Mouse (Mus musculus) heart, embryonic 10.5 days (tissue): ENCODE measurements around the gene Cox8c. TPM values are rescaled to one million over a fixed set of nuclear protein-coding genes. Genes with fewer than 3 reads are reported as not detected.

ENCODE experiments used
- DNase-seq: peaks from one replicate; pipeline ENCODE4 v3.0.0-alpha.2; 2017; ENCODE audit warnings: low spot score
- H3K27ac ChIP-seq: fragments of 300-500 bp; sonication (generic); 2 replicates; pipeline ENCODE4 v1.5.1; 2016; ENCODE audit warnings: mild to moderate bottlenecking
- H3K27me3 ChIP-seq: fragments of 300-500 bp; sonication (generic); 2 replicates; pipeline ENCODE4 v1.6.1; 2016; ENCODE audit warnings: mild to moderate bottlenecking; ENCODE audit not compliant: poor library complexity, insufficient read depth, severe bottlenecking
- H3K36me3 ChIP-seq: fragments of 300-500 bp; sonication (generic); 2 replicates; pipeline ENCODE4 v1.6.1; 2016; ENCODE audit warnings: mild to moderate bottlenecking, moderate library complexity
- H3K4me1 ChIP-seq: fragments of 300-500 bp; sonication (generic); 2 replicates; pipeline ENCODE4 v1.6.1; 2016; ENCODE audit warnings: mild to moderate bottlenecking
- H3K4me3 ChIP-seq: fragments of 300-500 bp; sonication (generic); 2 replicates; pipeline ENCODE4 v1.5.1; 2016; ENCODE audit warnings: mild to moderate bottlenecking, moderate library complexity
- H3K9me3 ChIP-seq: fragments of 300-500 bp; sonication (generic); 2 replicates; pipeline ENCODE4 v1.6.1; 2016; ENCODE audit warnings: mild to moderate bottlenecking, moderate library complexity
- WGBS: fragments of 180-500 bp; shearing (Covaris S2); methylation state at CpG from one replicate; pipeline ENCODE4 v1.1.7; 2016; 5-methylcytosine and 5-hydroxymethylcytosine counted together
- polyA plus RNA-seq: library from polyadenylated mRNA; unstranded; fragments of >200 nt; fragmentation: Nextera tagmentation; extraction: Ambion mirVana; gene quantifications from 2 replicates; pipeline ENCODE4 v1.2.1, GENCODE M21; 2016

Cox8c gene
- polyA plus RNA-seq, 1 experiment from 2014 or later, result not detected

DNA sequence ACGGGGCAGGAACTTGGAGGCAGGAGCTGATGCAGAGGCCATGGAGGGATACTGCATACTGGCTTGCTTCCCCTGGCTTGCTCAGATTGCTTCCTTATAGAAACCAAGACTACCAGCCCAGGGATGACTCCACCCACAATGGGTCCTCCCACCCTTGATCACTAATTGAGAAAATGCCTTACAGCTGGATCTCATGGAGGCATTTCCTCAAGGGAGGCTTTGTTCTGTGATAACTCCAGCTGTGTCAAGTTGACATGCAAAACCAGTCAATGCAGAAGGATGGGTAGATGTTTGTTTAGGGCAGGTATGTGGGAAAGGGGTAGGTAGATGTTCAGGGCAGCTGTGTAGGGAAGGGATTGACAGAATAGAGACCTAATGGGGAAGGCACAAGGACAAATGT lies 31.2 kb downstream of the Cox8c start:
- Histone ChIP-seq H3K27me3 (no peaks in the 10 kb centered on the region), H3K9me3 (no peaks in the 10 kb centered on the region), H3K4me1 (no peaks in the 10 kb centered on the region), H3K27ac (no peak overlapping the region), H3K4me3 (no peak overlapping the region), H3K36me3 (no peaks in the 10 kb centered on the region)
- no peak for DNase-seq
- WGBS, result 73% methylated on average over 1 of the region's 1 CpGs

- no peak for DNase-seq
- H3K4me1 ChIP-seq, result no peaks in the 10 kb centered on the region
- no peaks in the 10 kb centered on the region for H3K27me3 ChIP-seq
- H3K4me3 ChIP-seq, result no peak overlapping the region
- no peak overlapping the region for H3K27ac ChIP-seq
- no peaks in the 10 kb centered on the region for H3K9me3 ChIP-seq
- H3K36me3 ChIP-seq, result no peaks in the 10 kb centered on the region
- 86% methylated on average over 7 of the region's 7 CpGs for WGBS
Measured at GRCm38 (mm10) chr12:102930789-102931188, 31.7 kb downstream of the Cox8c start.

- H3K4me3 ChIP-seq, result no peak overlapping the region
- H3K36me3 ChIP-seq, result no peaks in the 10 kb centered on the region
- WGBS, result 63% methylated on average over 1 of the region's 1 CpGs
- H3K27me3 ChIP-seq, result no peaks in the 10 kb centered on the region
- DNase-seq, result no peak
- H3K27ac ChIP-seq, result no peak overlapping the region
- no peaks in the 10 kb centered on the region for H3K9me3 ChIP-seq
- no peaks in the 10 kb centered on the region for H3K4me1 ChIP-seq
Measured at GRCm38 (mm10) chr12:102935892-102936291, 36.8 kb downstream of the Cox8c start.

DNA sequence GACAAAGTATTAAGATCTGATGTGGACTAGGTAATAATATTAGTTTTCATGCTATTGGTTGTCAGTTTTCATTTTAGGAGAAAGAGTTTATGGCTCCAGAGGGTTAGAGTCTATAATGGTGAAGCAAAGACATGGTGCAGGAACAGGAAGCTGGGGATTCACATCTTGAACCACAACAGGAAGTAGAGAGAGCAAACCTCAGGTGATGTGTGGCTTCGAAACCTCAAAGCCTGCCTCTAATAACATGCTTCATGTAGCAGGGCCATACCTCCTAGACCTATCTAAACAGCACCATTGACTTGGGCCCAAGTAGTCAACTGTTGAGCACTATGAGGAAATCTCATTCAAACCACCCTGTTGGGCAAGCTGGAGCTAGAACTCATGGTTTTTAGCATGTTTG lies 46.5 kb downstream of the Cox8c start:
- DNase-seq, result no peak
- no peak overlapping the region for H3K4me3 ChIP-seq
- WGBS, result 77% methylated on average over 1 of the region's 1 CpGs
- no peaks in the 10 kb centered on the region for H3K9me3 ChIP-seq
- no peaks in the 10 kb centered on the region for H3K36me3 ChIP-seq
- H3K27ac ChIP-seq, result no peak overlapping the region
- H3K4me1 ChIP-seq, result peaks cover 14% of the 10 kb centered on the region
- peaks cover 22% of the 10 kb centered on the region for H3K27me3 ChIP-seq

DNA sequence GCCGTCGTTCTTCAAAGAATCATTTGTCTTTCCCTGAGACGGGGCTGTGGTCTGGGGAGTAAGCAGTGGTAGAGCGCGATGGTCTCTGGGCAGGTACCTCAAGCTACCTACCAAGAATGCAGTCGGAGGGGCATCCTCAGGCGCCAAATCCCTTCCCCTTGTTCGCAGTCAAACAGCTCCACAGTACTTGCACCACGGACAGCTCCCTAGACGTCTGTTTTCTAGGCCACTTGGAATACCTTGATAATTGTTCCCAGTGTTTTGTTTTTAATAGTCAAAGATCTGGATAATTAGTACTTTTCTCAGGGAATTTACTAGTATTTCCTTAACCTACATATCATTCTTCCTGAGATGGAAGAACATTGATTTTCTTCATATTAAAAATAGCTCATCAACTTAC lies 48.7 kb downstream of the Cox8c start:
- Histone ChIP-seq H3K27ac (no peak overlapping the region), H3K27me3 (peaks cover 22% of the 10 kb centered on the region), H3K4me3 (no peak overlapping the region), H3K9me3 (no peaks in the 10 kb centered on the region), H3K4me1 (peaks cover 14% of the 10 kb centered on the region), H3K36me3 (no peaks in the 10 kb centered on the region)
- WGBS, result 25% methylated on average over 10 of the region's 10 CpGs
- DNase-seq, result no peak

GRCm38 (mm10) chr12:102948778-102949394 lies 49.8 kb downstream of the Cox8c start, which contains the start of gene Unc79:
Gene Unc79, plus strand, starts transcription at chr12:102948859.
- WGBS, result under 1% methylated on average over 48 of the region's 48 CpGs
- Histone ChIP-seq H3K9me3 (no peaks in the 10 kb centered on the region), H3K4me1 (peaks cover 14% of the 10 kb centered on the region), H3K36me3 (no peaks in the 10 kb centered on the region), H3K27ac (no peak within 1 kb of the TSS), H3K27me3 (peaks cover 22% of the 10 kb centered on the region), H3K4me3 (peak within 1 kb of the TSS; percentile 67)
- DNase-seq, result peak; percentile 77

DNA sequence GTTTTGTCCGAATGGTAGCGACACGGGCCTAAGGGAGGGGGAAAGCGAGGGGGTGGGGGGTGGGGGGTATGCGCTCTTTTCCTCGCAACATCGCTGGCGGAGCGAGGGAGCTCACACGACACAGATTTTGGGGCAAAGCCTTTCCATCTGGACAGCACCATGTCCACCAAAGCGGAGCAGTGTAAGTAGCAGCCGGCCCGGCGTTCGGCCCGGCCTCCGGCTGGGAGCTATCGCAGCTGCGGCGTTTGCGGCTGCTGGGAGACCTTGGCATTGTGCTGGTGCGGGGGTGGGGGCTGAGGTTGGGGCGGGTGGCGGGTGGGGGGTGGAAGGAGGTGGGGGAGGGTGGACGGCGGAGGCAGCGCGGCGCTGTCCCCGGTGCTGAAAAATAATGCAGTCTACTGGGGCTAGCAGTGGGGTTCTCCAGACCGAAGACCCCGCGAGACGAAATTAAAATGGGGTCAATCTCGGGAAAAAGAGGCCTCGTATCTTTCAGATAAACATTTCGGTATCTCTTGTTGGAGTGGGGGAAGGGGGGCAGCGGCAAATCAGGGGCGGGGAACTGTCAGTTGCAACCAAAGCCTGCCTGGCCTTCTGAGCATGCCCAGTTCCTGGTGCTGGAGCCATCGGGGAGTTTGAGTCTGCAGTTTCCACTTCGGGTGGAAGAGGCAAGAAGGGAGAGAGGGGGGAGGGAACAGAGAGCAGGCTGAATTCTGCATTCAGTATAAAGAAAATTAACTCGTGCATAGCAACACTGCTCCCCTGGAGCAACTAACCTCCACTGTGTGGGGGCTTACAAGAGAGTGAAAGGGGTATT lies 50.5 kb downstream of the Cox8c start:
- peaks cover 22% of the 10 kb centered on the region for H3K27me3 ChIP-seq
- H3K4me1 ChIP-seq, result peaks cover 14% of the 10 kb centered on the region
- H3K27ac ChIP-seq, result no peak overlapping the region
- H3K36me3 ChIP-seq, result no peaks in the 10 kb centered on the region
- H3K4me3 ChIP-seq, result peak overlapping the region; percentile 67
- DNase-seq, result peak; percentile 75
- H3K9me3 ChIP-seq, result no peaks in the 10 kb centered on the region
- WGBS, result under 1% methylated on average over 42 of the region's 42 CpGs

Other genes with a start within 250 kb of the Cox8c start
- 3.5 and 4.8 TPM in 2 replicates for gene Itpk1, start 194.4 kb upstream of the Cox8c start, polyA plus RNA-seq
- gene Moap1, start 155.7 kb upstream of the Cox8c start, polyA plus RNA-seq, result 24.0 and 24.8 TPM in 2 replicates
- 8.6 and 9.5 TPM in 2 replicates for gene Tmem251, start 155.6 kb upstream of the Cox8c start, polyA plus RNA-seq
- not detected in 2 replicates for gene Gm28051, start 141.6 kb upstream of the Cox8c start, polyA plus RNA-seq
- 32.5 and 36.3 TPM in 2 replicates for gene Gon7, start 141.5 kb upstream of the Cox8c start, polyA plus RNA-seq
- gene Ubr7, start 141.3 kb upstream of the Cox8c start, polyA plus RNA-seq, result 40.0 and 40.6 TPM in 2 replicates
- 18.8 and 24.1 TPM in 2 replicates for gene Gm20604, start 140.6 kb upstream of the Cox8c start, polyA plus RNA-seq
- 13.3 and 16.1 TPM in 2 replicates for gene Btbd7, start 20.8 kb upstream of the Cox8c start, polyA plus RNA-seq
- gene Unc79, start 49.5 kb downstream of the Cox8c start, polyA plus RNA-seq, result 0.22 and 0.33 TPM in 2 replicates